Mouse (Mus musculus) heart, postnatal 4 days (tissue): ENCODE measurements around the gene Ttc9b. TPM values are rescaled to one million over a fixed set of nuclear protein-coding genes. Genes with fewer than 3 reads are reported as not detected.
A peak's percentile ranks its signal among the peaks of the same experiment; 100 is the strongest.

ENCODE experiments used
- DNase-seq: peaks from one replicate; pipeline ENCODE4 v3.0.0; 2021
- total RNA-seq, 2 experiments: library from RNA; stranded (reverse); gene quantifications; 2 replicates each; pipeline ENCODE4 v1.2.3; 2021

Ttc9b gene
- total RNA-seq, 2 experiments from 2014 or later, result not detected

GRCm38 (mm10) chr7:27644471-27644870 is 9.2 kb upstream of the Ttc9b start:
- no peak for DNase-seq

GRCm38 (mm10) chr7:27646516-27646915 is 7.2 kb upstream of the Ttc9b start:
- DNase-seq, result no peak

GRCm38 (mm10) chr7:27647281-27648002 is 6.3 kb upstream of the Ttc9b start:
- no peak for DNase-seq

DNA sequence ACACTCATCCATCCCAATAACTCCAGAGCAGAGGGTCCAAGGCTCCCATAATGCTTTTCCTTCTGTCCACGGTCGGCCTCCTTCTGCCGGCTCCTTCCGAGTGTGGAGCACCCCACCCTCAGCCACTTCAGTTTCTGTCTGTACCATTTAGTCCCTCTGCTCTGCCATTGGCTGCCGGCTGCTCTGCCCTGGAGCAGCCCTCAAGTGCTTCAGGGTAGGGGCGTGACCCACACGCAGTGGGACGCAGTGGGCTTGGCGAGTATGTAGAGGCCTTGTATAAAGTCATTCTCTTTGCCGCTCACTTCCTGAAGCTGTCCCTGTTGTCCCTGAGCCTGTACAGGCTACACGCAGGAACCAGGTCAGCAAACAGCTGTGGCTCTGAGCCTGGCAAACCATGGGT is 4.0 kb upstream of the Ttc9b start:
- no peak for DNase-seq

GRCm38 (mm10) chr7:27650949-27651348 is 2.8 kb upstream of the Ttc9b start:
- peak; percentile 81 for DNase-seq

GRCm38 (mm10) chr7:27654607-27655276 is 1.0 kb downstream of the Ttc9b start:
- DNase-seq, result no peak

DNA sequence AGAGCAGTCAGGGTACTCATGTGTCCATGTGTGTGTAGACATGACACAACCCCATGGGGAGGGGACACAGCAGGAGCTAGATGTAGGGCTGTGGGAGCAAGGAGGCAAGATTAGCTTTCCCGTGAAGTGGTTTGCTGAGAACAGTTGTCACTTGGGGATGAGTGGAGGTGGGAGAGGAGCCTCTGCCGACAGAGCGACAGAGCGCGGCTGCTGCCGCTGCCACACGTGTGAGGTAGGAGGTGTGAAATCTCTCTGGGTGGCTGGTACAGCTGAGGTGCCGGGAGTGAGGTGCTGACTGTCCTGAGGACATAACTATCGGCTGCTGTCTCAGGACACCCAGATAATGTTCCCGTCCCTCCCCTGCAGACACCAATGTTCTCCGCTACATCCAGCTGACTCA is 1.8 kb downstream of the Ttc9b start:
- no peak for DNase-seq

- DNase-seq, result no peak
Observed at GRCm38 (mm10) chr7:27656600-27656999, 2.9 kb downstream of the Ttc9b start.

DNA sequence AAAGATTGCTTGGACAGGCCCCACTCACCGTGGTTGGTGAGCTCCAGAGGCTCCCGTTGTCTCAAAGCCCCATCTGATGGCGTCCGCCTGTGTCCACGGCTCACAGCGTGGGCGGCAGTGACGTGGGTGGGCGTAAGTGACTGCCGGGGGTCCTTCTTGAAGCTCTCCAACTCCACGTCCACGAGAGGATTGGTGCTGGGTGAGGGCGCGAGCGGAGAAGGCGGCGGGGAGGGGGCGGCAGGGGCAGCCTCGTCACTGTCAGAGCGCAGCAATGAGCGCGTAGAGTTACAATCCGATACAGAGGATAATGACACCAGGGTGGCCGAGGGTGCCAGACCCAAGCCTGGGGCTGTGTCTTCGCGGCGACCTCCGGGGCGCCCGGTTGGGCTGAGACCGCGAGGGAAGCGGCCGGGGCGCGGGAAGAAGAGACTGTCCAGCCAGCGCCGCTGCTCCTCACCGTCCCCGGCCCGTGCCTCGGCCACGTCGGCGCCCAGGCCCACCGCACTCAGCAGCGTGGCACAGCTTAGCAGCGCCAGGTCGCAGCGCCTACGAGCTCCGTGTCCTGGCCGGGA is 4.2 kb downstream of the Ttc9b start:
- no peak for DNase-seq

DNA sequence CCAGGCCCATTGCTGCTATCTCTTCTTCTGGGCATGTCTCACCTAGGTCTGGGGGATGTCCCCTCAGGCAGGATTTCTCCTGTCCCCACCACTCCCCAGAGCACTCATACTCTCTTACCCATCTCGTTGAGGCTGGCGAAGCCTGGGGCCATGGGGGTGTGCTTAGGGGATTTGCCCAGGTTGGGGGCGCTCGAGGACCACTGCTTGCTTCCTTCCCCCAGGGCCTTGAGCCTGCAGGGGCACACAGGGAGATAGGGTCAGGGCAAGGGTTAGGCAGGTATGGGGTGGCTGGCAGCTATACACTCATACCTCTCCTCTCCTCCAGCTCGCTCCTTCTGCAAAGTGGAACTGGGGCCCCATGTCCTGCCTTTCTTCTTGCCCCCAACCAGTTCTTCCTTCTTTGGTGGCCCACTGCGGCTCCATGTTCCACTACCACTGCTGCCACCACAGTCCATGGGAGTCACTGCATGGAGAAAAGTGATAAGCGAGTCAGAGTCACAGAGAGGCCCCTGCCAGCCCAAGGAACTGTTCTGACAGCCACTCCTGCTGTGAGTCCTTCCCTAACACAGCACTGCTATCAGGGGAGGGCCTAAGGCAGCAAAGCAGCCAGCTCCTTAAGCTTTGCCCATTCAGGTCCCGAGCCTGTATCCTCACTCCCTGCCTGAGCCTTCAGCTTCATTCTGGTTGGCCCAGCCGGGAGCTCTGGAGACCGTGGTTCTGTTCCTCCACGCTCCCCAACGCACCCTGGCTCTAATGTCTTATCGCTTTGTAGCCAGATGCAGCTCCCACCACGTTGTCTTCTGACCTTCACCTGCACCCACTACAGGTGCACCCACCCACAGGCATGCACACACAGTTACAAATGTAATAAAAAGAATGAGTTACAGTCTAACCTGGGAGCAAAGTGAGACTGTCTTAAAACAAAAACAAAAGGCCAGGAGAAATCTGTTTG is 5.3 kb downstream of the Ttc9b start:
- DNase-seq, result no peak

DNA sequence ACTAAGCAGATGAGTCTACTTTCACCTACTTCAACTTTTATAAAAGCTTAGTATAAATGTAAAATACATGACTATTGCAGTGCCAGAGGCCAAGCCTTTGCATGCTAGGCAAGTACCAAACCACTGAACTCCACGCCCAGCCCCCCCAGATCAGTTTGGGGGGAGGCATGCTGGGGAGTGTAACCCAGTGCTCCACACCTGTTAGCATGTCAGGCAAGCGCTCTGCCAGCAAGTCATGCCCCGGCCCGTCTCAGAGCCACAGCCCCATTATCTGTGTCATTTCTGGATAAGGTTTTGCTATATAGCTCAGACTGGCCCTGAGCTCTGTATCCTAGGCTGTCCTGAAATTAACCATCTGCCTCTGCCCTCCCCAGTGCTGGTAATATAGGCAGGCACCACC is 8.3 kb downstream of the Ttc9b start:
- no peak for DNase-seq

DNA sequence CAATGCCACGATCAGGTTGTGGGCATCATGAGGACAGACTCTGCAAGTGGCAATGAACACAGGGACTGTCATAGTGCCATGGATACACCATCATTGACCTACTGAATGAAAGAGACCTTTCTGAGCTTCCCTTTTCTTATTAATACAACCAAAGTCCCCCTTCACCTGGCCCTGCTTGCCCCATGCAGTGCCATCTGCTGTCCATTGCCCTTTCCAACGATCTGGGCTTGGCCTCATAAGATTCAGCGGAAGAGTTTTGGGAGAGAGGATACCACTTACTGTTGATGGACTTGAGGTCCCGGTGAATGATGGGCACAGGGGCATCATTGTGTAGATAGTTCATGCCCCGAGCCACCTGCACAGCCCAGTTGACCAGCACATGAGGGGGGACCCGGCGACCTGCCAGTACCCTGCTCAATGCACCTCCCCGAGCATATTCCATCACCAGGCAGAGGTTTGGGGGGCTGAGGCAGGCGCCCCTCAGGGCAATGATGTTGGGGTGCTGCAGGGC is 19.4 kb downstream of the Ttc9b start:
- DNase-seq, result no peak

GRCm38 (mm10) chr7:27673575-27674131 is 19.9 kb downstream of the Ttc9b start:
- peak; percentile 30 for DNase-seq

- no peak for DNase-seq
Observed at GRCm38 (mm10) chr7:27674195-27674521, 20.4 kb downstream of the Ttc9b start.

- peak; percentile 91 for DNase-seq
Observed at GRCm38 (mm10) chr7:27674522-27675221, 21.0 kb downstream of the Ttc9b start, which contains the start of gene Map3k10. Gene Map3k10, minus strand, starts transcription at chr7:27674598.

DNA sequence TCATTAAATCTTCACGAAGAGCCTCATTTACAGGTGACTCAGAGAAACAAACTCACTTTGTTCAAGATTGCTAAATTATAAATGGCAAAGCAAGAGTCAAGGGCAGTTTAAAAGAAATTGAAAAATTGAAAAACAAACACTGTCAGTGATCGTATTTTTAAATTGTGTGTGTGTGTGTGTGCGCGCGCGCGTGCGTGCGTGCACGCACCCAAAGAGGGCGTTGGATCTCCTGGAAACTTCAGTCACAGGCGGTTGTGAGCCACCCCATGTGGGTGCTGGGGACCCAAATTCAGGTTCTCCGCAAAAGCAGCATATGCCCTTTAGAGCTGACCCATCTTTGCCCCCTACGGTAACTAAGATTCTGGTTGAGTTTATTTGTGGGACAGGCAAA is 21.5 kb downstream of the Ttc9b start:
- DNase-seq, result no peak

- DNase-seq, result no peak
Observed at GRCm38 (mm10) chr7:27683218-27683617, 29.5 kb downstream of the Ttc9b start.

- no peak for DNase-seq
Observed at GRCm38 (mm10) chr7:27685220-27685619, 31.5 kb downstream of the Ttc9b start.

- DNase-seq, result no peak
Observed at GRCm38 (mm10) chr7:27685681-27686080, 32.0 kb downstream of the Ttc9b start.

DNA sequence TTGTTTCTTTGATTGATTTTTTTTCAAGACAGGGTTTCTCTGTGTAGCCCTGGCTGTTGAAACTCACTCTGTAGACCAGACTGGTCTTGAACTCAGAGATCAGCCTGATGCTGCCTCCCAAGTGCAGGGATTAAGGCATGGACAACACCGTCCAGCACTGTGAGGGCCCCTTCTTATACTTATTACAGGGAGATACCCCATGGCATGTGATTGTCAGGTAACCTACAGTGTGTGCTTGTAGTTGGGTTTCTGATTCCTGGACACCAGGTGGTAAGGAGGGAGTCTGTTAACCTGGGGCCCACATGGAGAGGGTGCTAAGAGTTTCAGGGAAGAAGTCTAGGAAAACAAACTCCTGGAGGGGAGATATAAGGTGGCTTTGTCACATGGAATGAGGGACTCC is 33.3 kb downstream of the Ttc9b start:
- DNase-seq, result no peak

DNA sequence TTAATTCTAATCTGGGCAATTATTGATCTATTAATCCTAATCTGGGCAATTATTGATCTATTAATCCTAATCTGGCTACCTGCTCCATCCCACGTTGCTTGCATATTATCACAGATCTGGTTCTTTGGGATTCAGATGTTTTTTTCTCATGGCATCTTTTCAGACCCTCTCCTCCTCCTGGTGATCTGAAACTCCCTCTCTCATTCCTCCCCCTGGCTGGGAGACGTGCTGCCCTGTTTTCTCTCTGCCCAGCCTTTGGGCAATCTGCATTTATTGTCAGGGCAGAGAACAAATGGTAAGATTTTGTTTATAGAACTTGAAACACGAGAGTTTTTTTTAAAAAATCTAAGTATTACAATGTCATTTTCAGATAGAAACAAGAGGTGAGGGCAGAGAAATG is 34.1 kb downstream of the Ttc9b start:
- DNase-seq, result no peak
